Mouse (Mus musculus) lung, postnatal 0 days (tissue): Measurements from ENCODE around the gene Ascl3. TPM values are rescaled to one million over a fixed set of nuclear protein-coding genes. Genes with fewer than 3 reads are reported as not detected.

Experiments used
- ATAC-seq: fragments of 200-750 bp; cut with Nextera tagmentation; 2 replicates; pipeline ENCODE4 v1.8.0; 2017; ENCODE audit warnings: moderate library complexity
- DNase-seq: peaks from one replicate; pipeline ENCODE4 v3.0.0-alpha.2; 2016; ENCODE audit warnings: low spot score
- H3K27ac ChIP-seq: fragments of 300-500 bp; sonication (generic); 2 replicates; pipeline ENCODE4 v1.5.1; 2014; ENCODE audit warnings: antibody characterized with exemption, mild to moderate bottlenecking, low read length, mixed read lengths
- H3K27me3 ChIP-seq: fragments of 300-500 bp; sonication (generic); replicated peaks from 2 replicates; pipeline ENCODE4 v1.6.1; 2014; ENCODE audit warnings: low read length, mixed read lengths; ENCODE audit not compliant: insufficient read depth
- H3K36me3 ChIP-seq: fragments of 300-500 bp; sonication (generic); 2 replicates; pipeline ENCODE4 v1.6.1; 2014; ENCODE audit warnings: low read length, mixed read lengths; ENCODE audit not compliant: insufficient read depth
- H3K4me1 ChIP-seq: fragments of 300-500 bp; sonication (generic); 2 replicates; pipeline ENCODE4 v1.6.1; 2014; ENCODE audit warnings: antibody characterized with exemption, low read depth, low read length, mixed read lengths; ENCODE audit not compliant: insufficient read depth
- H3K4me2 ChIP-seq: fragments of 300-500 bp; sonication (generic); replicated peaks from 2 replicates; pipeline ENCODE4 v1.6.1; 2014; ENCODE audit warnings: low read depth, mild to moderate bottlenecking, low read length, moderate library complexity, mixed read lengths
- H3K4me3 ChIP-seq: fragments of 300-500 bp; sonication (generic); 2 replicates; pipeline ENCODE4 v1.5.1; 2014; ENCODE audit warnings: low read depth, low read length
- H3K9ac ChIP-seq: fragments of 300-500 bp; sonication (generic); replicated peaks from 2 replicates; pipeline ENCODE4 v1.6.1; 2014; ENCODE audit warnings: low read depth, mild to moderate bottlenecking
- H3K9me3 ChIP-seq: fragments of 300-500 bp; sonication (generic); 2 replicates; pipeline ENCODE4 v1.6.1; 2016; ENCODE audit warnings: low read length, mixed read lengths
- CTCF ChIP-seq: IDR thresholded peaks from 2 replicates; pipeline ENCODE4 v1.5.1; 2016; ENCODE audit warnings: antibody characterized with exemption, mild to moderate bottlenecking
- EP300 ChIP-seq: IDR thresholded peaks from 2 replicates; pipeline ENCODE4 v1.6.1; 2016; ENCODE audit warnings: antibody characterized with exemption, mild to moderate bottlenecking, control low read depth
- WGBS: fragments of 180-500 bp; shearing (Covaris S2); extraction: QIAGEN DNeasy Blood & Tissue Kit; methylation state at CpG from one replicate; pipeline ENCODE4 v1.1.7; 2014; 5-methylcytosine and 5-hydroxymethylcytosine counted together
- polyA plus RNA-seq: library from polyadenylated mRNA; unstranded; fragments of >200 nt; fragmentation: Nextera tagmentation; extraction: Ambion mirVana; gene quantifications from 2 replicates; pipeline ENCODE4 v1.2.1, GENCODE M21; 2015

Ascl3 gene
- polyA plus RNA-seq, 1 experiment from 2014 or later = 0.64 TPM

- TF ChIP-seq EP300 (no peak), CTCF (no peak)
- H3K9me3 ChIP-seq = no peaks in the 10 kb centered on the region
- H3K4me1 ChIP-seq = peaks cover 12% of the 10 kb centered on the region
- no peaks in the 10 kb centered on the region for H3K27me3 ChIP-seq
- no peak overlapping the region for H3K9ac ChIP-seq
- H3K4me3 ChIP-seq = peak overlapping the region; percentile 75
- H3K4me2 ChIP-seq = peak overlapping the region; percentile 58; the same call in 1 of the 2 replicates
- 0 out of 2 replicates have a peak overlapping the region, but pooled peaks have one; percentile 81 for H3K27ac ChIP-seq
- ATAC-seq = no peak
- WGBS = 30% methylated on average over 3 of the region's 3 CpGs
- H3K36me3 ChIP-seq = no peaks in the 10 kb centered on the region
- peak; percentile 73 for DNase-seq
Measured at GRCm38 (mm10) chr7:109704461-109704860, 27.1 kb downstream of the Ascl3 start.

- ATAC-seq = no peak
- H3K9me3 ChIP-seq = no peaks in the 10 kb centered on the region
- H3K27me3 ChIP-seq = no peaks in the 10 kb centered on the region
- DNase-seq = peak; percentile 49
- H3K4me1 ChIP-seq = peaks cover 12% of the 10 kb centered on the region
- WGBS = 3% methylated on average over 15 of the region's 17 CpGs
- no peaks in the 10 kb centered on the region for H3K36me3 ChIP-seq
- H3K9ac ChIP-seq = peak overlapping the region; percentile 61
- H3K27ac ChIP-seq = peak overlapping the region; percentile 81
- TF ChIP-seq CTCF = 0 out of 2 replicates have a peak, but pooled peaks have one; percentile 35
- no peak for TF ChIP-seq EP300
- peak overlapping the region; percentile 75 for H3K4me3 ChIP-seq
- peak overlapping the region; percentile 58 for H3K4me2 ChIP-seq
Measured at GRCm38 (mm10) chr7:109704016-109704377, 27.5 kb downstream of the Ascl3 start.

DNA sequence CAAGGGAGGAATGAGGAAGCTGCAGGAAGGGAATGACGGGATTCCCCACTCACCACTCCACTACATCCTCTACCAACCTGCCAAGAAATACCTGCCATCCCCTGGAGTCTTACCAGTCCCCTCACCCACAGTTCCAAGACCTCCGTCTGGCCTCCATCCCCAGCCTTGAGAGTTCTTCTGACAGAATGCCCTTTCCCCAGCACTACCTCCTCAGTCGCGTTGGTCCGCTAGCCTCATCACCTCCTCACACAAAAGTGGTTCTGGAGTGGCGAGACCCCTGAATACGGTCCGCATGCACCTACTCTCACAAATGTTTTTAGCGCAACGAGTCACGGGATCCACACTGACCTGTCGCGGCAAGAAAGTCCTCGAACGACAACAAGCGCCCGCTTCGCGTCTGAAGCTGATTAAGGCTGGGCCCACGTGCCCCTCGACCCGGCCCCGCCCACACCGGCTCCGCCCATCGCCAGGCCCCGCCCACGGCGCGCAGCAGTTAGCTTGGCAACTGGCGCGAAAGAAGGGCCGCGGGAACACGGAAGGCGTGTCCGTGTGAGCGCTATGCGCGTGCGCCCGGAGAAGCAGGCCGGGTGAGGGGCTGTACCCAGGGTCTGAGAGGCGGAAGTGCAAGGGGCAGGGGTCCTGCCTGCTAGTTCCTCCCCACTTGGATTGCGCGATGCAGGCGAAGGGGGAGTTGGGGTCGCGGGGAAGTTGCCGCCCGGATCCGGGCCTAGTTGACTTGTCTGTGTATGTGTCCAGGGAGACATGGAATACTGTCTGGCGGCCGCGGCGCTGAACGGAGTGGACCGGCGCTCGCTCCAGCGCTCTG is 28.1 kb downstream of the Ascl3 start, which contains the start of the genes St5 and Akip1:
Gene St5 (minus strand): TSS at position 416 of the 826 bp plus-strand sequence.
Gene Akip1 (plus strand): TSS at position 501 of the 826 bp plus-strand sequence.
- DNase-seq (peak; percentile 98), ATAC-seq (peak; percentile 93)
- no peaks in the 10 kb centered on the region for H3K9me3 ChIP-seq
- TF ChIP-seq CTCF (no peak; the same call in 1 of the 2 replicates), EP300 (no peak)
- peak within 1 kb of the TSS; percentile 58 for H3K4me2 ChIP-seq
- H3K4me1 ChIP-seq = peaks cover 11% of the 10 kb centered on the region
- peak within 1 kb of the TSS; percentile 75 for H3K4me3 ChIP-seq
- WGBS = 1% methylated on average over 58 of the region's 61 CpGs
- peak within 1 kb of the TSS; percentile 61 for H3K9ac ChIP-seq
- no peaks in the 10 kb centered on the region for H3K36me3 ChIP-seq
- peak within 1 kb of the TSS; percentile 81 for H3K27ac ChIP-seq
- no peaks in the 10 kb centered on the region for H3K27me3 ChIP-seq

DNA sequence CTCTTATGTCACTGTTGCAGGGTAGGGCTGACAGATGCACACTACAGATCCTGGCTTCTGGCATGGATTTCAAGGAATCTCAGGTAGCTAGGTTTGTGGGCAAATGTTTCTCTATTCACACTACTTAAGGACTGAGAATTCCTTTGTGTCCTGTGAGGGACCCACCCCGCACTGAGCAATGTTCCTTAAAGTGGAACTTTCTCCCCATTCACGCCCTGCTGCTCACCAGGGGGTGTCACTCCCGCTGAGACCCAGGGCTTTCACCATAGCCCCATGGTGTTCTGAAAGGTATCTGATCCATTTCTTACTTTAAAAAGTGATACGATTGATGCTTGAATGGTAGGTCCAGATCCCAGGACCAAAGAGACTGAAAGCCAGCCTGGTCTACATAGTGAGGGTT is 28.8 kb downstream of the Ascl3 start:
- ATAC-seq (no peak), DNase-seq (no peak)
- H3K4me1 ChIP-seq = peaks cover 9% of the 10 kb centered on the region
- TF ChIP-seq EP300 (no peak), CTCF (no peak)
- no peaks in the 10 kb centered on the region for H3K27me3 ChIP-seq
- peak overlapping the region; percentile 75; the same call in 1 of the 2 replicates for H3K4me3 ChIP-seq
- H3K9me3 ChIP-seq = no peaks in the 10 kb centered on the region
- H3K4me2 ChIP-seq = peak overlapping the region; percentile 58
- H3K36me3 ChIP-seq = no peaks in the 10 kb centered on the region
- WGBS = 47% methylated on average over 4 of the region's 4 CpGs
- peak overlapping the region; percentile 19; the same call in 1 of the 2 replicates for H3K9ac ChIP-seq
- H3K27ac ChIP-seq = no peak overlapping the region

DNA sequence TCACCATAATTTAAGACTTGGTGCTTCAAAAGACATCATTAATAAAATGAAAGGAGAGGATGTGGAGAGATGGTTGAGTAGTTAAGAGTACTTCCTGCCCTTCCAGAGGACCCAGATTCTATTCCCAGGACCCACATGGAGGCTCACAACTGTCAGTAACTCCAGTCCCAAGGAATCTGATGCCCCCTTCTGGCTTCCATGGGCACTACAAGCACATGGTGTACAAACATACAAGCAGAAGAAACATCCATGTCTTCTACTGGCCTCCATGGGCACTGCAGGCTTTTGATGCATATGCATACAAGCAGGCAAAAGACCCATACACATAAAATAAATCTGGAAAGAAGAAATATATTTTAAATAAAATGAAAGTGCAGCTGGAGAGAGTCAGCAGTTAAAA is 31.3 kb downstream of the Ascl3 start:
- Histone ChIP-seq H3K4me2 (no peak overlapping the region), H3K27ac (no peak overlapping the region), H3K36me3 (no peaks in the 10 kb centered on the region), H3K9me3 (no peaks in the 10 kb centered on the region), H3K4me3 (no peak overlapping the region), H3K4me1 (peaks cover 9% of the 10 kb centered on the region), H3K27me3 (no peaks in the 10 kb centered on the region), H3K9ac (no peak overlapping the region)
- no peak for DNase-seq
- no peak for ATAC-seq
- no peak for TF ChIP-seq EP300
- TF ChIP-seq CTCF = peak; percentile 53

DNA sequence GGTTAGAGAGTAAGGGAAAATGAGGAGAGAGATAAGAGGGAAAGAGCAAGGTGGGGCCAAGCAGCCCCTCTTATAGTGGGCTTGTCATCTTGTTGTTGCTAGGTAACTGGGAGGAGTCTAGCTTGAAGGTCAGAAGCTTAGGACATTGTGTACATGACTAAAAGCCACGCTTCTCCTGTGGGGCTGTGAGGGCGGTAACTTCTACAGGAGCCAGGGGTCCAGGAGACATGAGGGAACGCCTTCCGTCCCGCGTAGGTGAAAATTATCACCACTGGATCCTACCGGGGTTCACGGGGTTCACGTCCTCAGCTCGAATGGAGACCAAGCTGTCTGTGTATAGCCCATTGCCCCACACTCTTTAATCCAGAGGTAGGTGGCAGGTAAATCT is 36.2 kb downstream of the Ascl3 start:
- Histone ChIP-seq H3K4me1 (peaks cover 2% of the 10 kb centered on the region; the same call in 1 of the 2 replicates), H3K9ac (no peak overlapping the region), H3K4me2 (no peak overlapping the region), H3K36me3 (no peaks in the 10 kb centered on the region), H3K27me3 (no peaks in the 10 kb centered on the region), H3K9me3 (no peaks in the 10 kb centered on the region), H3K4me3 (no peak overlapping the region), H3K27ac (no peak overlapping the region)
- TF ChIP-seq EP300 = no peak
- TF ChIP-seq CTCF = no peak
- WGBS = 87% methylated on average over 10 of the region's 10 CpGs
- ATAC-seq (no peak), DNase-seq (no peak)
